Mouse (Mus musculus) NIH3T3 (cell line): ENCODE measurements around the gene Nrp2.

Experiments
- DNase-seq: peaks from one replicate; pipeline ENCODE4 v3.0.0-alpha.2; 2012; ENCODE audit warnings: low read depth

Nrp2 gene

DNA sequence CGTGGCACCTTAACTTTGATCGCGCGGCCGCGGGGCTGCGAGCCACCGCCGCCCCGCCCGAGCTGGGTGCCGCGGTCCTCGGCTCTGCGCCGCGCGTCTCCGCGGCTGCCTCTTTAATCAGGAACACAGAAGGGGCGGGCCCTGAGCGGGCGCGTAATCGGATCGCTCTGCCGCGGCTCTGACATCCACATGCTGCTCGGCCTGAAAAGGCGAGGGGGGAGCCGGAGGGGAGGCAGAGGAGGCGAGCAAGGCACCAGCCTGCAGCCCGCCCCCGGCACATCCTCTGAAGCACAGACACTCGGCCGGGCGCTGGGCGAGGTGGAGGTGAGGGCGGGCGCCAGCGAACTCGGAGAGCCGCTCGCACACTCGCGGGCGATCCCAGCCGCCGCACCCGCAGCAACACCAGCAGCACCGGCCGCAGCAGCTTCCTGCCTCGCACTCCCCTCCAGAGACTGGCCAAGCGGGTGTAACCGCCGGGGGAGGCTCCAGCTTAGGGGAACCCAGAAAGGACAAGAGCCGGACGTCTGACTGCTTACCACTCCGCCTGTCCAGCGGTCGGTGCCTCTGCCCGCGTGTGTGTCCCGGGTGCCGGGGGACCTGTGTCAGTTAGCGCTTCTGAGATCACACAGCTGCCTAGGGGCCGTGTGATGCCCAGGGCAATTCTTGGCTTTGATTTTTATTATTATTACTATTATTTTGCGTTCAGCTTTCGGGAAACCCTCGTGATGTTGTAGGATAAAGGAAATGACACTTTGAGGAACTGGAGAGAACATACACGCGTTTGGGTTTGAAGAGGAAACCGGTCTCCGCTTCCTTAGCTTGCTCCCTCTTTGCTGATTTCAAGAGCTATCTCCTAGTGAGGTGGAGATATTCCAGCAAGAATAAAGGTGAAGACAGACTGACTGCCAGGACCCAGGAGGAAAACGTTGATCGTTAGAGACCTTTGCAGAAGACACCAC, at the start of gene Nrp2:
TSS of gene Nrp2 (plus strand) at position 128 of the 959 bp plus-strand sequence.
- peak; percentile 86 for DNase-seq

GRCm38 (mm10) chr1:62654436-62654835, 48.6 kb upstream of the Nrp2 start:
- no peak for DNase-seq

- DNase-seq: peak; percentile 60
Measured at GRCm38 (mm10) chr1:62664960-62665645, 38.0 kb upstream of the Nrp2 start.

DNA sequence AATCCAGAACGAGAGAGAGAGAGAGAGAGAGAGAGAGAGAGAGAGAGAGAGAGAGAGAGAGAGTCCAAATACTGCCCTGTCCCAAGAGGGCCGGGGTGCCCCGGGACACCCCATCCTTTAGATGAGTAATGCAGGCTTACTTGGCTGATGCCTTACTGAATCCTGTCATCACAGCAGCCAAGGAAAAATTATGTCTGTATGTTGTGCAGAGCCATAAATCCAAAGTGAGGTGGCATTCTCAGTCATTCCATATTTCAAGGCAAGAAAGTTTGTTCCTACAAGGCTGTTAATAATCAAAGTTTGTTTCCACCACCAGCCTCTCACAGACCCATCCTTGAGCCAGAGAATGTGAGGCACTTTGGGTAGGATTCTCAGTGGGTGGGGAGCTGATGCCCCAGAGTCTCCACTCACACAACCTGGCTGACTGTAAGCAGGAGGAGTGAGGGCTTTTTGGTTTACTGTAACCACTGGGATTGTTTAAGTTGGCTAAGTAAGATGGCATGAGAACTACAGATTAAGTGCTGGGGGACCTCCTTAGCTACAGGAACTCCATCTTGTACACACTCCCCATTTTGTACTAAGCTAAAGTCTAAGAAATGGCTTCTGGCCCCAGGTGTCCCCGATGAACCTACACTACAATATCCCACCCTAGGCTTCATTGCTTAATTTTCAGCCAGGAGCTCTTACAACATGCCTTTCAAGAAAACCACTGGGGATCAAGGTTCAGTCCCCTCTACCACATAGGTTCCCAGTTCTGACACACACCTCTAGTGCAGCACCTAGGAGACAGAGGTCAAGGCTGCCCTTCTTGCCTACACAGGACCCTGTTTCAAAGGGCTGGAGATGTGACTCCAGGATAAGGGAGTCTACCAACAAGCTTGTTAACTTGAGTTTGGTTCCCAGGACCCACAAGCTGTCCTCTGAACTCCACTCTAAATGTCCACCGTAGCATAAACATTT, 37.0 kb upstream of the Nrp2 start:
- peak; percentile 82 for DNase-seq

GRCm38 (mm10) chr1:62666780-62667179, 36.3 kb upstream of the Nrp2 start:
- DNase-seq: no peak

DNA sequence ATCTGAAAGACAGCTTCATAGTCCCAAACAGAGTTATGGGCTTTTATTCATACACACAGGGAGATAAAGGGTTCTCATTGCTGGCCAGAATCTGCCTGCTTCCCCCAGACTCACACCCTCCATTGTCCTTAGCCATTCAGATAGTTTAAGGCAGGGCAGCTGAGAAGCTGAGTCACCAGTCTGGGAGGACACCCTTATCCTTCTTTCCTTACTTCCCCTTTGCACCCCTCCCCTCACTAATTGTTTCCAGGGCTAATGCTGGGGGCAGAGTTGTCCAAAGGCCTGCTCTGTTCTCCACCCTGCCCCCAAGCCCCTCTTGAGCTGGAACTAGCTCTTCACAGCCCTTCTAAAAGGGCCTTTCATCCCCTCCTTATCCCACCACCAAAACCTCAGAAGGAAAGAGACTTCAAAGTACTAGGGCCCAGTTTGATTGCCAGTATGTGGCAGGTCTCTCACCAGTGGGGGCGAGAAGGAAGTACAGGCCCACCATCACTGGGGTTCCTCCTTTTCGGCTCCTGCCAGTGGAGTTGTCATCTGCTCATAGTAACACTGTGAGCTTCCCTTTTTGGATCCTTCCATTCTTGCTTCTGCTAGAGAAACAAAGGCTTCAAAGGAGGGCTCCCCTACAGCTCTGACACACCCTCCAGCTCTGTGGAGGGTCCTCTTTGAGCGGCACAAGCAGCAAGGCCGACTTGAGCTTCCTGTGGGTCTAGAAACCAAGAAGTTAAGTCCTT, 24.3 kb upstream of the Nrp2 start:
- peak; percentile 70 for DNase-seq

- no peak for DNase-seq
Measured at GRCm38 (mm10) chr1:62679466-62679865, 23.6 kb upstream of the Nrp2 start.

GRCm38 (mm10) chr1:62682456-62683385, 20.4 kb upstream of the Nrp2 start:
- no peak for DNase-seq

GRCm38 (mm10) chr1:62683498-62683897, 19.6 kb upstream of the Nrp2 start:
- DNase-seq: no peak

GRCm38 (mm10) chr1:62687511-62687910, 15.6 kb upstream of the Nrp2 start:
- DNase-seq: peak; percentile 69

- DNase-seq: no peak
Measured at GRCm38 (mm10) chr1:62691175-62691574, 11.9 kb upstream of the Nrp2 start.

DNA sequence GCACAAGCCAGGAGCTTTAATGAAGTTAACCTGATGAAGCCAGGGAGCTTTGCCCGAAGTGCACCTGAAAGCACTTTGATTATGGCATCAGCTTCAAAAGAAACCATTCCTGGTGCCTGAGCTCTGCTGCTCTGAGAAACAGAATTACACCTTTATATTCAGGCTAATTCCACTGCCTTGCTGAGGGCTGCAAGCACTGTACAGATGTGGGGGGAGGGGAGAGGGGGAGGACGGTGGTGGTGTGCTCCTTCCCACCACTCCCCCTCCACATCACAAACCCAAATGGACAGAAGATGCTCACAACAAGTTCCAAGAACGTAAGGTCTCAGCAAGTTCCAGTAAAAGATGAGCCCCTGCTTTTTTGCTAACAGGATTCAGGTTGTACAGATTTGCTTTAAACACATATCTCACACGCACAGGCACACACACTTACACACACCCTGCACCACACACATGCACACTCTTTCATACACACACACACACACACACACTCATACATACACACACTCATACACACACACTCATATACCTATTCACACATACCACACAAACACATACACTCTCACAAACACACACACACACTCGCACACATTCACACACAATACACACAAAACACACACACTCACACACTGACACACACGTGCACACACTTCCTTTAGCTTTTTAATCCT, 6.6 kb upstream of the Nrp2 start:
- no peak for DNase-seq

- peak; percentile 78 for DNase-seq
Measured at GRCm38 (mm10) chr1:62696983-62697341, 6.1 kb upstream of the Nrp2 start.

DNA sequence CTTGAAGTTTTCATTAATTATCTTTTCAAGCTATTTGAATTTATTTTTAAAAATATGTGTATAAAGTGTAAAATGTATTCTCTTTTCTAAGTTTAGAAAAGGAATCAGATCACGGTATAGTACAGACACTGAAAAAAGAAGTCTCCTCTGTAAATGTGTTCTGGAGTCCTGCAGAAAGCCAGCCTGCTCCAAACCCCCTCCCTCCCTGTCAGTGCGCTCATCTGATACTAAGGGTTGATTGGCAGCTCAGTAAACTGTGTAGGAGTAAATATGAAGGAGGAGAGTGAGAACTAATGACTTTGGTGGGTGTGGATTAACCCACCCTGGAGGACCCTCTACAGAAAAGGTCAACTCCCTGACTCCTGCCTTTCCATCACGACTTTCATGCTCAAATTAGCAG, 5.7 kb upstream of the Nrp2 start:
- DNase-seq: no peak

DNA sequence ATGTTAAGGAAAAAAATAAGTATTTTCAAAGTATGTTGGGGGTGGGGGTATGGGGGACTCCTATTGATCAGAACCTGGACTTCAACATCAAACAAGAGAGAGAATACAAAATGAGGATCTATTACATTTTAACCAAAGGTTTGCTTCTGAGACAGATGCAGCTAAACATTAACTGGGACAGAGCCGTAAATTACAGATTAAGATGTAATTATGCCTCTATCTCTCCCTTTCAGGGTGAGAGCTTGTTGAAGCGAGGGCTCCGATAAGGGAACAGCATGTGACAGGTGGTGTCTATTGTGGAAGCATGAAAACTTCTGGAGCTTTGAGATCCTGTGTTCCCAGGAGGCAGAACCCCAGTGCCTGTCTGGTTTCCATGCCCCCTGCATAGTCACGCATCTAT, 3.3 kb upstream of the Nrp2 start:
- no peak for DNase-seq

- DNase-seq: peak; percentile 94
Measured at GRCm38 (mm10) chr1:62701065-62701921, 1.8 kb upstream of the Nrp2 start.

DNA sequence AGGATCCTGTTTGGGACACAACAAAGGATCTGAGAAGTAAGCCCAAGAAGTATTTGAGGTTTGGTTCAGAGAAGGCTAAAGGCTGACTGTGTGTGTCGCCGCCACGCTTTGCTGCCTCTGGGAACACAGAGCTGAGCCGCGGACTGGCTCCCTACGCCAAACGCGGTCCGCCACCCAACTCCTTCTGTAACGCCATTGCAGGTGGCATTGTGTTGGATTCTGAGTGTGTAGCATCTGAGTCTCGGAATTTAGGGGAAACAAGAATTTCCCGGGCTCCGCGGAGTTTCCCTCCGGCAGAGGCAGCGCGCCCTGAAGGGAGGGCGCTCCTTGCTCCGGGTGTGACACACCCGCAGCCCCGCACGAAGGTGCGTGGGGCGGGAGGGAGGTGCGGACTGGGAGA, 342 bp upstream of the Nrp2 start:
- no peak for DNase-seq

DNA sequence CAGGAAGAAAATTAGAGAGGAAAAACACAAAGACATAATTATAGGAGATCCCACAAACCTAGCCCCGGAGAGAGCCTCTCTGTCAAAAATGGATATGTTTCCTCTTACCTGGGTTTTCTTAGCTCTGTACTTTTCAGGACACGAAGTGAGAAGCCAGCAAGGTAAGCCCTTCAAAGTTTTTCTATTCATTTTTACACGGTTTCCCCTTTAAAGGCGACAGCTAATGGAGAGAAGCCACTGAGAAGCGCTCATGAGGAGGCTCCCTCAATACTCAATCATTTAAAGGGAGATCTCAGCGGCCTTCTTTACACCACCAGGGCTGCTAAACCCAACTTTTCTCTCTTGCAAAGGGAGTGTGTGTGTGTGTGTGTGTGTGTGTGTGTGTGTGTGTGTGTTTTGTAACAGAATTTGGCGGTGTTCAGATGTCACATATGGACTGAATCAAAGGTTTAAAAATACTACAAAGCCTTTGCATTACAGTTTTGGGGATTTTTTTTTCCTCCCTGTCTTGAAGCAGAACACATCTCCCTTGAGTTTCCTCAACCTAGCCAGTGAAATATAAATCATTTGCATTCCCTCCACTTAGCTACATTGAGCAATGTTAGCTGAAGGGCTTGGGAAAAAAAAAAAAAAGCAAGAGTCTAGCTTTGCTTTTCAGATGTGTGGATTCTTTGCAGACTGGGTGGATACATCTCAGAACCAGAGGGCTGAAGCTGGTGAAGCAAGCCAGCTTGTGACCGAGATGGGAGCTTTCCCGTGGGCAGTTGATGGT, 1.2 kb downstream of the Nrp2 start:
- DNase-seq: peak; percentile 82
